Mouse (Mus musculus): ENCODE results near the gene Gm36864. TPM values are rescaled to one million over a fixed set of nuclear protein-coding genes. Genes with fewer than 3 reads are reported as not detected.

Gm36864 gene
- polyA plus RNA-seq, 1 experiment from 2014 or later = 0.15 TPM

DNA sequence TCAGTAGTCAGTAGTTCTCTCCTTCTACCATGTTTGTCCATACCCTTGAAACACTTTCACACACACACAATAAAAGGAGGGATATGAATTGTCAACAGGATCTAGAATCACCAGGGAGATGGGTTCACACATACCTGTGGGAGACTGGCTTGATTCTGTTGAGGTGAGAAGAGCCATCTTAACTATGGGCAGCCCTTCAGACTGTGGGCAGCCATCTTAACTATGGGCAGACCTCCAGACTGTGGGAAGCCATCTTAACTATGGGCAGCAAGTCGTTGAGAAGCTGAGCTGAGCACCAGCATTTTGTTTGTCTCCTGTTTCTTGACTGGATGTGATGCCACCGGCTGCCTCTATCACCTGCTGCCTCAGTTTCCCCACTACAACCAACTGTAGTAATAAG is 35.3 kb downstream of the Gm36864 start:
- Histone ChIP-seq H3K4me1 (ENCODE audit: control insufficient read depth, insufficient read depth, low read depth, low read length) (no peaks in the 10 kb centered on the region), H3K4me2 (ENCODE audit: low read length) (no peak overlapping the region), H3K4me3 (ENCODE audit: low read length) (no peak overlapping the region), H3K9me3 (ENCODE audit: control insufficient read depth, low read length) (no peaks in the 10 kb centered on the region), H3K9ac (ENCODE audit: low read depth, low read length) (no peak overlapping the region), H3K27ac (ENCODE audit: low read depth, low read length) (no peak overlapping the region), H3K36me3 (ENCODE audit: control insufficient read depth, insufficient read depth, low read length) (no peaks in the 10 kb centered on the region), H3K27me3 (replicated peaks; ENCODE audit: control insufficient read depth, insufficient read depth, low read length) (peaks cover 5% of the 10 kb centered on the region; the same call in 1 of the 2 replicates)
- WGBS = 68% methylated on average over 2 of the region's 2 CpGs
- 0 out of 2 replicates have a peak, but pooled peaks have one; percentile 41 for ATAC-seq

DNA sequence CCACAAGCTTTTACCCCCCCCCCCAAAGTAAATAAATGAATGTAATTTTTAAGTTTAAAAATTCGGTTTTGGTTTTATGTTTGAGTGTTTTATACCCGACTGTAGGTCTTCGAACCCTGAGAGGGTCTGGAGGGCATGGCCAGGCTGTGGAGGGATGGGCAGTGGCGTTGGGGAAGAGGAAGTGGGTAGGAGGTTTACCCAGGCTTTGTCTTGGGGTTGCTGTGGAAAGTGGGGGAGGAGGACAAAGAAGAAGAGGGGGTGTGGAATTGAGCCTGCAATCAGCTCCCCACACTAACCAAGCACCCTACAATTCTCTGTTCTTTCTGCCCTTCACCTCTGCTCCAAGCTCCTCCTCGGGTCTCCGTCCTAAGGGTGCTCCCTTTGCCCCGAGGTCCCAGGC is 36.6 kb downstream of the Gm36864 start:
- H3K4me1 ChIP-seq (ENCODE audit: control insufficient read depth, insufficient read depth, low read depth, low read length) = no peaks in the 10 kb centered on the region
- H3K9ac ChIP-seq (ENCODE audit: low read depth, low read length) = no peak overlapping the region
- H3K4me3 ChIP-seq (ENCODE audit: low read length) = no peak overlapping the region
- peaks cover 5% of the 10 kb centered on the region; the same call in 1 of the 2 replicates for H3K27me3 ChIP-seq (replicated peaks; ENCODE audit: control insufficient read depth, insufficient read depth, low read length)
- ATAC-seq = no peak
- no peaks in the 10 kb centered on the region for H3K36me3 ChIP-seq (ENCODE audit: control insufficient read depth, insufficient read depth, low read length)
- H3K4me2 ChIP-seq (ENCODE audit: low read length) = no peak overlapping the region
- WGBS = 89% methylated on average over 7 of the region's 7 CpGs
- no peaks in the 10 kb centered on the region for H3K9me3 ChIP-seq (ENCODE audit: control insufficient read depth, low read length)
- no peak overlapping the region for H3K27ac ChIP-seq (ENCODE audit: low read depth, low read length)

GRCm38 (mm10) chr7:44273446-44273845 is 37.5 kb downstream of the Gm36864 start:
- Histone ChIP-seq H3K27ac (ENCODE audit: low read depth, low read length) (no peak overlapping the region), H3K4me1 (ENCODE audit: control insufficient read depth, insufficient read depth, low read depth, low read length) (no peaks in the 10 kb centered on the region), H3K4me3 (ENCODE audit: low read length) (no peak overlapping the region), H3K9me3 (ENCODE audit: control insufficient read depth, low read length) (no peaks in the 10 kb centered on the region), H3K36me3 (ENCODE audit: control insufficient read depth, insufficient read depth, low read length) (no peaks in the 10 kb centered on the region), H3K4me2 (ENCODE audit: low read length) (no peak overlapping the region), H3K27me3 (replicated peaks; ENCODE audit: control insufficient read depth, insufficient read depth, low read length) (peaks cover 3% of the 10 kb centered on the region; the same call in 1 of the 2 replicates), H3K9ac (ENCODE audit: low read depth, low read length) (no peak overlapping the region)
- WGBS = 57% methylated on average over 7 of the region's 7 CpGs
- no peak for ATAC-seq

- H3K27me3 ChIP-seq (replicated peaks; ENCODE audit: control insufficient read depth, insufficient read depth, low read length) = peaks cover 3% of the 10 kb centered on the region; the same call in 1 of the 2 replicates
- no peaks in the 10 kb centered on the region for H3K36me3 ChIP-seq (ENCODE audit: control insufficient read depth, insufficient read depth, low read length)
- no peak overlapping the region for H3K27ac ChIP-seq (ENCODE audit: low read depth, low read length)
- WGBS = 41% methylated on average over 11 of the region's 11 CpGs
- no peak for ATAC-seq
- no peaks in the 10 kb centered on the region for H3K9me3 ChIP-seq (ENCODE audit: control insufficient read depth, low read length)
- no peak overlapping the region for H3K4me2 ChIP-seq (ENCODE audit: low read length)
- no peak overlapping the region for H3K4me3 ChIP-seq (ENCODE audit: low read length)
- no peak overlapping the region for H3K9ac ChIP-seq (ENCODE audit: low read depth, low read length)
- no peaks in the 10 kb centered on the region for H3K4me1 ChIP-seq (ENCODE audit: control insufficient read depth, insufficient read depth, low read depth, low read length)
Measured at GRCm38 (mm10) chr7:44274096-44274495, 38.1 kb downstream of the Gm36864 start.

- Histone ChIP-seq H3K9me3 (ENCODE audit: control insufficient read depth, low read length) (no peaks in the 10 kb centered on the region), H3K4me3 (ENCODE audit: low read length) (no peak overlapping the region), H3K27me3 (replicated peaks; ENCODE audit: control insufficient read depth, insufficient read depth, low read length) (peaks cover 3% of the 10 kb centered on the region; the same call in 1 of the 2 replicates), H3K4me2 (ENCODE audit: low read length) (no peak overlapping the region), H3K36me3 (ENCODE audit: control insufficient read depth, insufficient read depth, low read length) (no peaks in the 10 kb centered on the region), H3K9ac (ENCODE audit: low read depth, low read length) (no peak overlapping the region), H3K4me1 (ENCODE audit: control insufficient read depth, insufficient read depth, low read depth, low read length) (no peaks in the 10 kb centered on the region), H3K27ac (ENCODE audit: low read depth, low read length) (no peak overlapping the region)
- no peak for ATAC-seq
- 76% methylated on average over 3 of the region's 3 CpGs for WGBS
Measured at GRCm38 (mm10) chr7:44275546-44275945, 39.6 kb downstream of the Gm36864 start.

GRCm38 (mm10) chr7:44276461-44277249 is 40.7 kb downstream of the Gm36864 start:
- peaks cover 3% of the 10 kb centered on the region; the same call in 1 of the 2 replicates for H3K27me3 ChIP-seq (replicated peaks; ENCODE audit: control insufficient read depth, insufficient read depth, low read length)
- ATAC-seq = no peak
- no peak overlapping the region for H3K27ac ChIP-seq (ENCODE audit: low read depth, low read length)
- H3K4me2 ChIP-seq (ENCODE audit: low read length) = no peak overlapping the region
- no peak overlapping the region for H3K9ac ChIP-seq (ENCODE audit: low read depth, low read length)
- no peak overlapping the region for H3K4me3 ChIP-seq (ENCODE audit: low read length)
- 71% methylated on average over 9 of the region's 10 CpGs for WGBS
- no peaks in the 10 kb centered on the region for H3K36me3 ChIP-seq (ENCODE audit: control insufficient read depth, insufficient read depth, low read length)
- no peaks in the 10 kb centered on the region for H3K4me1 ChIP-seq (ENCODE audit: control insufficient read depth, insufficient read depth, low read depth, low read length)
- no peaks in the 10 kb centered on the region for H3K9me3 ChIP-seq (ENCODE audit: control insufficient read depth, low read length)

DNA sequence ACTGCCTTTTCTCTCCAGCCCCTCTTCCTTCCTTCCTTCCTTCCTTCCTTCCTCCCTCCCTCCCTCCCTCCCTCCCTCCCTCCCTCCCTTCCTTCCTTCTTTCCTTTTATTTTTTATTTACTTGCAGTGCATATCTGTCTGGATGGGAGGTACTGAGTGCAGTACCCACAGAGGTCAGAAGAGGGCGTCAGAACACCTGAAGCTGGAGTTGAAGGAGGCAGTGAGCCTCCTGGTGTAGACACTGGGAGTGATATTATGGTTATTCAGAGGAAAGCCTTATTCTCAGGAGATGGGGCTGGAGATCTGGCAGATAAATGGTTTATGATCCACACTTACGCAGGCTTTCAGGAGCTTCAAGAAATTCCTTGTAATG is 41.3 kb downstream of the Gm36864 start:
- no peak overlapping the region for H3K4me3 ChIP-seq (ENCODE audit: low read length)
- WGBS = 33% methylated on average over 2 of the region's 2 CpGs
- no peak for ATAC-seq

DNA sequence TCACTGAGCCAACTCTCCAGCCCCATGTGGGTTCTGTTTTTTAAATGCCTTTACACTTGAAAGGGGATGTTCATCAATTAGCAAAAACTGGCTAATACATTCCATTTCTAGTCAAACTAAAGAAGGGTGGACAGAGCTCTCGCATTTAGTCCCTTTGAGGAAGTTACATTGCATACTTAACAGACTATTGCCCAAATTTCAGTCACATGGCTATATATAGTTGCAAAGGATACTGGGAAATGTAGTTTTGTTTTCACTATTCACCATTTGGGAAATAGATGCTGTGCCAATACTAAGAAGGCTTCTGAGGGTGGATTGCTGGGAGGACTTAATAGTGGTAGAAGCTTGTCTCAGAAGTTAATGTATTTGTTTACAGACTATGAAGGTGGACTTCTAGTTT is 45.0 kb downstream of the Gm36864 start:
- H3K4me1 ChIP-seq (ENCODE audit: control insufficient read depth, insufficient read depth, low read depth, low read length) = no peaks in the 10 kb centered on the region
- H3K4me3 ChIP-seq (ENCODE audit: low read length) = no peak overlapping the region
- WGBS = 76% methylated on average over 1 of the region's 1 CpGs
- no peak overlapping the region for H3K9ac ChIP-seq (ENCODE audit: low read depth, low read length)
- no peaks in the 10 kb centered on the region for H3K27me3 ChIP-seq (replicated peaks; ENCODE audit: control insufficient read depth, insufficient read depth, low read length)
- no peaks in the 10 kb centered on the region for H3K9me3 ChIP-seq (ENCODE audit: control insufficient read depth, low read length)
- no peak overlapping the region for H3K27ac ChIP-seq (ENCODE audit: low read depth, low read length)
- H3K36me3 ChIP-seq (ENCODE audit: control insufficient read depth, insufficient read depth, low read length) = no peaks in the 10 kb centered on the region
- peak; percentile 63; the same call in 1 of the 2 replicates for ATAC-seq
- no peak overlapping the region for H3K4me2 ChIP-seq (ENCODE audit: low read length)

More for the DNA sequence above, 41.3 kb downstream of the Gm36864 start:
- H3K4me2 ChIP-seq (ENCODE audit: low read length) = no peak overlapping the region
- no peaks in the 10 kb centered on the region for H3K36me3 ChIP-seq (ENCODE audit: control insufficient read depth, insufficient read depth, low read length)
- no peaks in the 10 kb centered on the region for H3K4me1 ChIP-seq (ENCODE audit: control insufficient read depth, insufficient read depth, low read depth, low read length)
- H3K9me3 ChIP-seq (ENCODE audit: control insufficient read depth, low read length) = no peaks in the 10 kb centered on the region
- H3K27ac ChIP-seq (ENCODE audit: low read depth, low read length) = no peak overlapping the region
- H3K9ac ChIP-seq (ENCODE audit: low read depth, low read length) = no peak overlapping the region
- peaks cover 3% of the 10 kb centered on the region; the same call in 1 of the 2 replicates for H3K27me3 ChIP-seq (replicated peaks; ENCODE audit: control insufficient read depth, insufficient read depth, low read length)

GRCm38 (mm10) chr7:44281586-44281985 is 45.6 kb downstream of the Gm36864 start:
- H3K4me1 ChIP-seq (ENCODE audit: control insufficient read depth, insufficient read depth, low read depth, low read length) = no peaks in the 10 kb centered on the region
- H3K27ac ChIP-seq (ENCODE audit: low read depth, low read length) = no peak overlapping the region
- peak; percentile 65 for ATAC-seq
- 70% methylated on average over 7 of the region's 7 CpGs for WGBS
- H3K4me2 ChIP-seq (ENCODE audit: low read length) = no peak overlapping the region
- no peaks in the 10 kb centered on the region for H3K27me3 ChIP-seq (replicated peaks; ENCODE audit: control insufficient read depth, insufficient read depth, low read length)
- peaks cover 1% of the 10 kb centered on the region; the same call in 1 of the 2 replicates for H3K9me3 ChIP-seq (ENCODE audit: control insufficient read depth, low read length)
- H3K9ac ChIP-seq (ENCODE audit: low read depth, low read length) = no peak overlapping the region
- H3K4me3 ChIP-seq (ENCODE audit: low read length) = no peak overlapping the region
- H3K36me3 ChIP-seq (ENCODE audit: control insufficient read depth, insufficient read depth, low read length) = no peaks in the 10 kb centered on the region
